In the genomic region with DNA sequence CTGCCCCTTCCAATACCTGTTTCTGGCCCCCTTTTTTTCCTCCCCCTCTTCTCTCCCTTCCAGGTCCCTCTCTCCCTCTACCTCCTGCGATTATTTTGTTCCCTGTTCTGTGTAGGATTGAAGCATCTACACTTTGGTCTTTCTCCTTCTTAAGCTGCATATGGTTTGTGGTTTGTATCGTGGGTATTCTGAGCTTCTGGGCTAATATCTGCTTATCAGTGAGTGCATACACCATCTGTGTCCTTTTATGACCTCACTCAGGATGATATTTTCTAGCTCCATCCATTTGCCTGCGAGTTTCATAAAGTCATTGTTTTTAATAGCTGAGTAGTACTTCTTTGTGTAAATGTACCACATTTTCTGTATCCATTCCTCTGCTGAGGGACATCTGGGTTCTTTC, we compare ENCODE assay signal across 21 mouse cellular contexts.
"Had no signal": no experiment of that assay in that cellular context is flagged by ENCODE, and none has a peak within 500 bp of the region (broad histone marks: within the 10 kb centered on the region; RNA-seq: fewer than 3 reads in every experiment).

No protein-coding gene starts in this region.

- H3K27me3 ChIP-seq: limb, embryonic 13.5 days; neural tube, embryonic 12.5 days; neural tube, embryonic 15.5 days; stomach, embryonic 15.5 days had no signal

- H3K4me1 ChIP-seq: limb, embryonic 10.5 days; neural tube, embryonic 12.5 days; neural tube, embryonic 15.5 days; stomach, embryonic 15.5 days had no signal

- H3K9ac ChIP-seq: limb, embryonic 13.5 days; neural tube, embryonic 12.5 days; neural tube, embryonic 15.5 days; stomach, embryonic 15.5 days had no signal

- DNase-seq: kidney, adult 18-20 months; kidney, adult 9 months; kidney, postnatal 25 days; layer of hippocampus, adult 9-11 months; lung, adult 2 months; lung, postnatal 14 days; lung, postnatal 4 days; midbrain, embryonic 14.5 days; right cerebral cortex, adult 18-20 months; right cerebral cortex, postnatal 14 days; right cerebral cortex, postnatal 4 days; thymus, postnatal 25 days had no signal

- H3K27ac ChIP-seq: kidney, postnatal 0 days; layer of hippocampus, adult 2 months; limb, embryonic 10.5 days; limb, embryonic 13.5 days; neural tube, embryonic 12.5 days; neural tube, embryonic 15.5 days; stomach, embryonic 15.5 days had no signal

- H3K4me2 ChIP-seq: limb, embryonic 13.5 days; midbrain, embryonic 11.5 days; neural tube, embryonic 12.5 days; neural tube, embryonic 15.5 days; stomach, embryonic 15.5 days had no signal

- ATAC-seq: intestine, embryonic 16.5 days had no signal

- H3K36me3 ChIP-seq: limb, embryonic 10.5 days; limb, embryonic 13.5 days; neural tube, embryonic 12.5 days; neural tube, embryonic 15.5 days; stomach, embryonic 15.5 days had no signal

- H3K9me3 ChIP-seq: limb, embryonic 10.5 days; limb, embryonic 13.5 days; neural tube, embryonic 12.5 days; neural tube, embryonic 15.5 days; stomach, embryonic 15.5 days had no signal

- H3K4me3 ChIP-seq: layer of hippocampus, adult 2 months; limb, embryonic 10.5 days; limb, embryonic 13.5 days; neural tube, embryonic 12.5 days; neural tube, embryonic 15.5 days; stomach, embryonic 15.5 days had no signal
